Mouse (Mus musculus) small intestine, adult 2 months (tissue): Measurements from ENCODE around the gene Hdac9. TPM values are rescaled to one million over a fixed set of nuclear protein-coding genes. Genes with fewer than 3 reads are reported as not detected.

ENCODE experiments used
- H3K27ac ChIP-seq: fragments of 200-500 bp; 2 replicates; pipeline ENCODE4 v1.5.1; 2012; ENCODE audit warnings: low read depth, low read length, control low read depth, inconsistent platforms; ENCODE audit not compliant: insufficient read depth
- H3K27me3 ChIP-seq: fragments of 200-500 bp; 2 replicates; pipeline ENCODE4 v1.6.1; 2012; ENCODE audit warnings: mild to moderate bottlenecking, moderate library complexity, low read length, inconsistent platforms; ENCODE audit not compliant: control insufficient read depth, insufficient read depth
- H3K36me3 ChIP-seq: fragments of 200-500 bp; 2 replicates; pipeline ENCODE4 v1.6.1; 2012; ENCODE audit warnings: mild to moderate bottlenecking, low read length, control low read depth, inconsistent platforms; ENCODE audit not compliant: control insufficient read depth, insufficient read depth
- H3K4me1 ChIP-seq: fragments of 200-500 bp; 2 replicates; pipeline ENCODE4 v1.6.1; 2012; ENCODE audit warnings: low read length, inconsistent platforms, mixed read lengths; ENCODE audit not compliant: control insufficient read depth, insufficient read depth, insufficient read length
- H3K4me3 ChIP-seq: fragments of 200-500 bp; 2 replicates; pipeline ENCODE4 v1.5.1; 2012; ENCODE audit warnings: low read depth, mild to moderate bottlenecking, control low read depth, inconsistent platforms, low read length, moderate library complexity
- CTCF ChIP-seq: fragments of 200-500 bp; IDR thresholded peaks from 2 replicates; pipeline ENCODE4 v1.5.1; 2012; ENCODE audit warnings: low read depth, mild to moderate bottlenecking, control low read depth, inconsistent platforms, low read length, moderate library complexity, mixed read lengths; ENCODE audit not compliant: insufficient replicate concordance, insufficient read length; ENCODE audit errors: extremely low read depth
- POLR2A ChIP-seq: fragments of 200-500 bp; IDR thresholded peaks from 2 replicates; pipeline ENCODE4 v1.6.1; 2012; ENCODE audit warnings: low read depth, mild to moderate bottlenecking, control low read depth, inconsistent platforms, low read length, moderate library complexity
- WGBS: fragments of 180-500 bp; shearing (Covaris S2); methylation state at CpG from one replicate; pipeline ENCODE4 v1.1.7; 2018; 5-methylcytosine and 5-hydroxymethylcytosine counted together
- polyA plus RNA-seq: library from polyadenylated mRNA; depleted of rRNA; stranded (reverse); fragments of >200 nt; gene quantifications from 2 replicates; pipeline ENCODE4 v1.2.3, GENCODE M21; 2012

Gene Hdac9
- polyA plus RNA-seq, 1 experiment = 0.84 TPM

- TF ChIP-seq CTCF (no peak), POLR2A (no peak)
- 85% methylated on average over 3 of the region's 3 CpGs for WGBS
Observed at GRCm38 (mm10) chr12:34176790-34177189, 740.1 kb downstream of the Hdac9 start.

GRCm38 (mm10) chr12:34173036-34173435, 743.9 kb downstream of the Hdac9 start:
- H3K4me3 ChIP-seq = no peak overlapping the region
- 56% methylated on average over 1 of the region's 1 CpGs for WGBS
- no peaks in the 10 kb centered on the region for H3K36me3 ChIP-seq
- no peak overlapping the region for H3K27ac ChIP-seq
- H3K4me1 ChIP-seq = no peaks in the 10 kb centered on the region
- no peak for TF ChIP-seq CTCF
- TF ChIP-seq POLR2A = no peak
- no peaks in the 10 kb centered on the region for H3K27me3 ChIP-seq

More at GRCm38 (mm10) chr12:34176790-34177189, 740.1 kb downstream of the Hdac9 start:
- Histone ChIP-seq H3K36me3 (no peaks in the 10 kb centered on the region), H3K4me3 (no peak overlapping the region), H3K27me3 (no peaks in the 10 kb centered on the region), H3K4me1 (no peaks in the 10 kb centered on the region), H3K27ac (no peak overlapping the region)

GRCm38 (mm10) chr12:34170601-34171000, 746.3 kb downstream of the Hdac9 start:
- H3K4me3 ChIP-seq = no peak overlapping the region
- H3K27me3 ChIP-seq = no peaks in the 10 kb centered on the region
- WGBS = 57% methylated on average over 3 of the region's 3 CpGs
- no peak overlapping the region for H3K27ac ChIP-seq
- no peak for TF ChIP-seq POLR2A
- no peak for TF ChIP-seq CTCF
- no peaks in the 10 kb centered on the region for H3K36me3 ChIP-seq
- no peaks in the 10 kb centered on the region for H3K4me1 ChIP-seq

GRCm38 (mm10) chr12:34165674-34166073, 751.2 kb downstream of the Hdac9 start:
- no peak overlapping the region for H3K4me3 ChIP-seq
- TF ChIP-seq CTCF (no peak), POLR2A (no peak)
- WGBS = 88% methylated on average over 4 of the region's 4 CpGs
- H3K27ac ChIP-seq = no peak overlapping the region
- no peaks in the 10 kb centered on the region for H3K36me3 ChIP-seq
- no peaks in the 10 kb centered on the region for H3K27me3 ChIP-seq
- H3K4me1 ChIP-seq = no peaks in the 10 kb centered on the region

- no peaks in the 10 kb centered on the region for H3K4me1 ChIP-seq
- H3K27ac ChIP-seq = no peak overlapping the region
- no peaks in the 10 kb centered on the region for H3K27me3 ChIP-seq
- 87% methylated on average over 6 of the region's 6 CpGs for WGBS
- no peak overlapping the region for H3K4me3 ChIP-seq
- TF ChIP-seq CTCF (no peak), POLR2A (no peak)
- H3K36me3 ChIP-seq = no peaks in the 10 kb centered on the region
Observed at GRCm38 (mm10) chr12:34156301-34156700, 760.6 kb downstream of the Hdac9 start.

- Histone ChIP-seq H3K27me3 (no peaks in the 10 kb centered on the region), H3K36me3 (no peaks in the 10 kb centered on the region), H3K4me1 (no peaks in the 10 kb centered on the region), H3K27ac (no peak overlapping the region), H3K4me3 (no peak overlapping the region)
- no peak for TF ChIP-seq POLR2A
- no peak for TF ChIP-seq CTCF
- 71% methylated on average over 5 of the region's 5 CpGs for WGBS
Observed at GRCm38 (mm10) chr12:34155740-34156139, 761.2 kb downstream of the Hdac9 start.

- no peak for TF ChIP-seq CTCF
- TF ChIP-seq POLR2A = no peak
- Histone ChIP-seq H3K27me3 (no peaks in the 10 kb centered on the region), H3K4me3 (no peak overlapping the region), H3K4me1 (no peaks in the 10 kb centered on the region), H3K27ac (no peak overlapping the region), H3K36me3 (no peaks in the 10 kb centered on the region)
- WGBS = 64% methylated on average over 3 of the region's 3 CpGs
Observed at GRCm38 (mm10) chr12:34154757-34155156, 762.1 kb downstream of the Hdac9 start.

- Histone ChIP-seq H3K4me3 (no peak overlapping the region), H3K36me3 (no peaks in the 10 kb centered on the region), H3K27ac (no peak overlapping the region), H3K4me1 (no peaks in the 10 kb centered on the region), H3K27me3 (no peaks in the 10 kb centered on the region)
- TF ChIP-seq CTCF = no peak
- TF ChIP-seq POLR2A = no peak
- 64% methylated on average over 3 of the region's 3 CpGs for WGBS
Observed at GRCm38 (mm10) chr12:34151336-34151735, 765.6 kb downstream of the Hdac9 start.
